Mouse (Mus musculus): Measurements from ENCODE around the gene Thap3. TPM values are rescaled to one million over a fixed set of nuclear protein-coding genes. Genes with fewer than 3 reads are reported as not detected.
A peak's percentile ranks its signal among the peaks of the same experiment; 100 is the strongest.

Thap3 gene
- polyA plus RNA-seq, 1 experiment from 2014 or later: 45.5 TPM

GRCm38 (mm10) chr4:152008622-152009075, 19.9 kb upstream of the Thap3 start, which contains the start of gene Klhl21:
Gene Klhl21 (plus strand): TSS chr4:152008803.
- peak within 1 kb of the TSS; percentile 100 for H3K4me2 ChIP-seq
- H3K36me3 ChIP-seq: peaks cover 18% of the 10 kb centered on the region
- no peaks in the 10 kb centered on the region for H3K9me3 ChIP-seq
- peaks cover 31% of the 10 kb centered on the region for H3K4me1 ChIP-seq (replicated peaks)
- peak within 1 kb of the TSS; percentile 87 for H3K27ac ChIP-seq
- H3K27me3 ChIP-seq: peaks cover 15% of the 10 kb centered on the region; the same call in 1 of the 2 replicates
- peak; percentile 80 for ATAC-seq (ENCODE audit: insufficient number of reproducible peaks, insufficient read depth, low FRiP score, low TSS enrichment, low read depth)
- H3K4me3 ChIP-seq (replicated peaks): peak within 1 kb of the TSS; percentile 85
- H3K9ac ChIP-seq (replicated peaks): peak within 1 kb of the TSS; percentile 75
- WGBS: under 1% methylated on average over 38 of the region's 45 CpGs

DNA sequence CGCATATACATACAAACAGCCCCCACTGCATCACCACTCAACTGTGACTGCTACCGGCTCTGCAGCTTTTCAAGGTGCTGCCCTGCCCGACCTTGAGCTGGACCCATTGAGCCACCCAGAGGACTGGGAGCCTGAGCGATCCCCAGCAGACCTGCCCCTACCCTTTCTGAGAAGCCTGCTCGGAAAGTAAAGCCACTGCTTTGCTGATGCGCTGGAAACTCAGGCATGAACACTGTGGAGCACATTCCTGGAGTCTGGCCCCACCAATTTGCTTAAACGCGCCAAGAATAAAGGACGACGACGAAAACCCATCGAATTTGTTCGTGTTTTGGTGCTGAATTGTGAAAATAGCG, 19.3 kb upstream of the Thap3 start:
- WGBS: under 1% methylated on average over 14 of the region's 14 CpGs
- ATAC-seq (ENCODE audit: insufficient number of reproducible peaks, insufficient read depth, low FRiP score, low TSS enrichment, low read depth): no peak; the same call in 1 of the 2 replicates
- Histone ChIP-seq H3K9ac (replicated peaks) (peak overlapping the region; percentile 75), H3K27me3 (peaks cover 15% of the 10 kb centered on the region; the same call in 1 of the 2 replicates), H3K36me3 (peaks cover 13% of the 10 kb centered on the region), H3K4me1 (replicated peaks) (peaks cover 31% of the 10 kb centered on the region), H3K27ac (peak overlapping the region; percentile 87; the same call in 1 of the 2 replicates), H3K9me3 (no peaks in the 10 kb centered on the region), H3K4me3 (replicated peaks) (peak overlapping the region; percentile 85), H3K4me2 (peak overlapping the region; percentile 100)

DNA sequence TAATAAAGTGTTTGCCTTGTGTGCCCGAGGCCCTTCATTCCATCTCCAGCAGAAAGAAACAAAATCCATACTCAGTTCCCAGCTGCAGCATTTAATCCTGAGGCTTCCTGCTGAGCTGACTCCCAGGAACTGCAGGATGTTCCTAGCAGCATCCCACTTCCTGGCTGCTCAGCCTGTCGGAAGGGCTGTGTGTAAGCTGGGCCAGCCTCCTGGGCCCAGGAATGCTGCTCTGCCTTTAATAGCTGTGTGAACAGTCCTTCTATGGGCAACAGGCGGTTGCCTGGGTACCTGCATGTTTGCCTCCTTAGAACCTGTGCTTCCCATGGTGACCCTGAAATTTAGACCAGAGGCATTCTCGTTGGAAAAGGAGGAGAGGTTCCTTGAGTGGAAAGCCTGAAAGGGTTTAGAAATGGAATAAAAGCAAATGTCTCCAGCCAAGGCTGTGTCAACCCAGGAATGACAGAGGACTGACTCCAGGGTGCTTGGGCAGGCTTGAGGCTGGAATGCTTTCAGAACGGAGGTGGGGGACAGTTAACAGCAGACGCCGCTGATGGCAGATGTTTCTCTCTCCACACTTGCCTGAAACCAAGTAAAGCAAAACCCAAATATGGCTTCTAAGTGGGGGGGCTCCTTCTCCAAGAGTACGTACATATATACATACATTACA, 18.8 kb upstream of the Thap3 start:
- H3K4me3 ChIP-seq (replicated peaks): peak overlapping the region; percentile 85
- ATAC-seq (ENCODE audit: insufficient number of reproducible peaks, insufficient read depth, low FRiP score, low TSS enrichment, low read depth): no peak

GRCm38 (mm10) chr4:152006812-152007211, 18.0 kb upstream of the Thap3 start:
- no peak overlapping the region for H3K4me2 ChIP-seq
- WGBS: 31% methylated on average over 3 of the region's 3 CpGs
- peaks cover 31% of the 10 kb centered on the region for H3K4me1 ChIP-seq (replicated peaks)
- H3K27me3 ChIP-seq: peaks cover 15% of the 10 kb centered on the region; the same call in 1 of the 2 replicates
- no peak overlapping the region for H3K27ac ChIP-seq
- no peak for ATAC-seq (ENCODE audit: insufficient number of reproducible peaks, insufficient read depth, low FRiP score, low TSS enrichment, low read depth)
- H3K4me3 ChIP-seq (replicated peaks): no peak overlapping the region
- H3K9ac ChIP-seq (replicated peaks): no peak overlapping the region
- H3K9me3 ChIP-seq: no peaks in the 10 kb centered on the region
- 0 out of 2 replicates have a peak, but pooled peaks cover 1% of the 10 kb centered on the region for H3K36me3 ChIP-seq

More for the DNA sequence above, 18.8 kb upstream of the Thap3 start:
- Histone ChIP-seq H3K27ac (no peak overlapping the region), H3K9ac (replicated peaks) (peak overlapping the region; percentile 75; the same call in 1 of the 2 replicates), H3K4me2 (peak overlapping the region; percentile 100), H3K36me3 (peaks cover 8% of the 10 kb centered on the region), H3K4me1 (replicated peaks) (peaks cover 31% of the 10 kb centered on the region), H3K27me3 (peaks cover 15% of the 10 kb centered on the region; the same call in 1 of the 2 replicates), H3K9me3 (no peaks in the 10 kb centered on the region)
- WGBS: 7% methylated on average over 8 of the region's 8 CpGs

DNA sequence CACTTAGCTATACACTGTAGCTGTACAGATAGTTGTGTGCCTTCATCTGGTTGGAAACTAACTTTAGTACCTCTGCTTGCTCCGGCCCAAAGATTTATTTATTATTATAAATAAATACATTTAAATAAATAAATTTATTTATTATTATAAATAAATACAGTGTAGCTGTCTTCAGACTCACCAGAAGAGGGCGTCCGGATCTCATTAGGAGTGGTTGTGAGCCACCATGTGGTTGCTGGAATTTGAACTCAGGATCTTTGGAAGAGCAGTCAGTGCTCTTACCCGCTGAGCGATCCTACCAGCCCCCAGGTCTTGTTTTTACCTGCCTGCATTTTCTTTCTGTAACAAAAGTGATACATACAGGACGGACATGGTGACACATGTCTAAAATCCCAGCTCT, 17.3 kb upstream of the Thap3 start:
- peaks cover 15% of the 10 kb centered on the region; the same call in 1 of the 2 replicates for H3K27me3 ChIP-seq
- no peaks in the 10 kb centered on the region for H3K9me3 ChIP-seq
- WGBS: 80% methylated on average over 6 of the region's 6 CpGs
- H3K4me1 ChIP-seq (replicated peaks): peaks cover 29% of the 10 kb centered on the region
- no peak overlapping the region for H3K9ac ChIP-seq (replicated peaks)
- H3K4me3 ChIP-seq (replicated peaks): no peak overlapping the region
- no peaks in the 10 kb centered on the region for H3K36me3 ChIP-seq
- no peak overlapping the region for H3K4me2 ChIP-seq
- H3K27ac ChIP-seq: no peak overlapping the region
- no peak for ATAC-seq (ENCODE audit: insufficient number of reproducible peaks, insufficient read depth, low FRiP score, low TSS enrichment, low read depth)

- no peak overlapping the region for H3K9ac ChIP-seq (replicated peaks)
- no peak overlapping the region for H3K4me2 ChIP-seq
- no peaks in the 10 kb centered on the region for H3K9me3 ChIP-seq
- H3K27me3 ChIP-seq: 0 out of 2 replicates have a peak, but pooled peaks cover 4% of the 10 kb centered on the region
- no peak overlapping the region for H3K27ac ChIP-seq
- no peak overlapping the region for H3K4me3 ChIP-seq (replicated peaks)
- 92% methylated on average over 3 of the region's 3 CpGs for WGBS
- ATAC-seq (ENCODE audit: insufficient number of reproducible peaks, insufficient read depth, low FRiP score, low TSS enrichment, low read depth): no peak
- H3K4me1 ChIP-seq (replicated peaks): peaks cover 20% of the 10 kb centered on the region
- no peaks in the 10 kb centered on the region for H3K36me3 ChIP-seq
Observed at GRCm38 (mm10) chr4:152002063-152002462, 13.3 kb upstream of the Thap3 start.

DNA sequence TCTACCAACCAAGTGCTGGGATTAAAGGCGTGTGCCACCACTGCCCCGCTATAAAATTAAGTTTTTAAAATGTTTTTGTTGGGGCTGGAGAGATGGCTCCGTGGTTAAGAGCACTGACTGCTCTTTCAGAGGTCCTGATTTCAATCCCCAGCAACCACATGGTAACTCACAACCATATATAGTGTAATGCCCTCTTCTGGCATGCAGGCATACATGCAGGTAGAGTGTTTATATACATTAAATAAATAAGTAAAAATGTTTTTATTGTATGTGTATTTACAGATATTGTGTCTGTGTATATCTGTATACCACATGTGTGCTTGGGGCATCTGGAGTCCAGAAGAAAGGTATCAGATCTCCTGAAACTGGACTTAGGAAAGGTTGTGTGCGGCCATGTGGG, 12.5 kb upstream of the Thap3 start:
- no peak overlapping the region for H3K9ac ChIP-seq (replicated peaks)
- H3K9me3 ChIP-seq: no peaks in the 10 kb centered on the region
- ATAC-seq (ENCODE audit: insufficient number of reproducible peaks, insufficient read depth, low FRiP score, low TSS enrichment, low read depth): no peak
- no peak overlapping the region for H3K4me3 ChIP-seq (replicated peaks)
- 58% methylated on average over 4 of the region's 4 CpGs for WGBS
- peaks cover 21% of the 10 kb centered on the region for H3K4me1 ChIP-seq (replicated peaks)
- H3K4me2 ChIP-seq: no peak overlapping the region
- H3K36me3 ChIP-seq: no peaks in the 10 kb centered on the region
- no peak overlapping the region for H3K27ac ChIP-seq
- 0 out of 2 replicates have a peak, but pooled peaks cover 2% of the 10 kb centered on the region for H3K27me3 ChIP-seq

DNA sequence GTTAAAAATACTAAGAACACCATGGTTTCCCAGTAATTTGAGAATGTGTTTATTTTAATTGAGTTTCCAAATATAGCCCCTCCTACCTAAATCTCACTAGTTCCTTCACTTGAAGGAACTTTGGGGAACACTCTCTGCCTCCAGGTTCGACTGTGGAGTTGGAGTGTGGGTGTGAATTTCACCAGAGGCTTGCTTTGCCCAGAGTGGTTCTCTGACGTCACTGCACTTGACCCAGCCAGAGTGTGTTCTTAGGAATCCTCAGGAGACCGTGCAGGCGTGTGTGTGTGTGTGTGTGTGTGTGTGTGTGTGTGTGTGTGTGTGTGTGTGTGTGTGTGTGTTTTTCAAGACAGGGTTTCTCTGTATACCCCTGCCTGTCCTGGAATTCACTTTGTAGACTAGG, 12.1 kb upstream of the Thap3 start:
- no peaks in the 10 kb centered on the region for H3K9me3 ChIP-seq
- peaks cover 21% of the 10 kb centered on the region for H3K4me1 ChIP-seq (replicated peaks)
- H3K27ac ChIP-seq: no peak overlapping the region
- H3K36me3 ChIP-seq: no peaks in the 10 kb centered on the region
- H3K9ac ChIP-seq (replicated peaks): no peak overlapping the region
- H3K27me3 ChIP-seq: no peaks in the 10 kb centered on the region
- H3K4me3 ChIP-seq (replicated peaks): no peak overlapping the region
- 30% methylated on average over 4 of the region's 4 CpGs for WGBS
- no peak overlapping the region for H3K4me2 ChIP-seq
- ATAC-seq (ENCODE audit: insufficient number of reproducible peaks, insufficient read depth, low FRiP score, low TSS enrichment, low read depth): no peak

DNA sequence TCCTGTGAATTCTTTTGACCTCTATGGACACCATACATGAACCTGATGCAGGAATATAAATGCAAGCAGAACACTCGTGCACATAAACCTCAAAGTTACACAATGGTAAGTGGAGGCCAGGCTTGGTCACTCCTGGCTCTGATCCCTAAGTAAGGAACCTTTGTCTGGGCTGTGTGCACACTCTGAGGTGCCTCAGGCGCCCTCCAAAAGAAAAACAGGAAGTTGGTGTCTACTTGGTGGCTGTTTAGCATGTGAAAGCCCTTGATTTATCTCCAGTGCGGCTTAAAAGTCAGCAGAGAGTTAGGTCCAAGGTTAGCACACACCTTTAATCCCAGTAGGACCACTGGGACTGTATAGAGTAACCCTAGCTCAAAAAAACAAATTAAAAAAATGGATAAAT, 10.7 kb upstream of the Thap3 start:
- H3K4me3 ChIP-seq (replicated peaks): no peak overlapping the region
- H3K27ac ChIP-seq: no peak overlapping the region
- peaks cover 21% of the 10 kb centered on the region for H3K4me1 ChIP-seq (replicated peaks)
- ATAC-seq (ENCODE audit: insufficient number of reproducible peaks, insufficient read depth, low FRiP score, low TSS enrichment, low read depth): no peak
- H3K9me3 ChIP-seq: no peaks in the 10 kb centered on the region
- no peaks in the 10 kb centered on the region for H3K27me3 ChIP-seq
- no peaks in the 10 kb centered on the region for H3K36me3 ChIP-seq
- H3K9ac ChIP-seq (replicated peaks): no peak overlapping the region
- H3K4me2 ChIP-seq: no peak overlapping the region
- 68% methylated on average over 3 of the region's 3 CpGs for WGBS

DNA sequence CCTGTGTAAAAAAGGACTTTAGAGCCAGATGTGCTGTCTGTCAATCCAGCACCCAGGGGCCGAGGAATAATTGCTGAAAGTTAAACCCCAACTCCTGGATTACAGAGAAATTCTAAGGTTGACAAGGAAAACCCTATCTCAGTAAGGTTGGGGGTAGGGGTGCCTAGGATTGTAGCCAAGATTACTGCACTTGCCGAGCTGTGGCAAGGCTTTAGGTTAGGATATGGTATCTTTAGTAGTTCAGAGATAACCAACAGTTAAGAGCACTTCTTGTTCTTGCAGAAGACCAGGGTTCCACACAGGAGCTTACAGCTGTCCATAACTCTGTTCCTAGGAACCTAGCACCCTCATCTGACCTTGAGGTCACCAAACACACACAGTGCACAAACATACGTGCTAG, 8.9 kb upstream of the Thap3 start:
- peaks cover 36% of the 10 kb centered on the region for H3K4me1 ChIP-seq (replicated peaks)
- H3K27me3 ChIP-seq: no peaks in the 10 kb centered on the region
- H3K4me3 ChIP-seq (replicated peaks): peak overlapping the region; percentile 98
- WGBS: 56% methylated on average over 3 of the region's 3 CpGs
- H3K9ac ChIP-seq (replicated peaks): no peak overlapping the region
- no peak overlapping the region for H3K27ac ChIP-seq
- peaks cover 10% of the 10 kb centered on the region; the same call in 1 of the 2 replicates for H3K36me3 ChIP-seq
- no peak for ATAC-seq (ENCODE audit: insufficient number of reproducible peaks, insufficient read depth, low FRiP score, low TSS enrichment, low read depth)
- no peaks in the 10 kb centered on the region for H3K9me3 ChIP-seq
- H3K4me2 ChIP-seq: peak overlapping the region; percentile 65

DNA sequence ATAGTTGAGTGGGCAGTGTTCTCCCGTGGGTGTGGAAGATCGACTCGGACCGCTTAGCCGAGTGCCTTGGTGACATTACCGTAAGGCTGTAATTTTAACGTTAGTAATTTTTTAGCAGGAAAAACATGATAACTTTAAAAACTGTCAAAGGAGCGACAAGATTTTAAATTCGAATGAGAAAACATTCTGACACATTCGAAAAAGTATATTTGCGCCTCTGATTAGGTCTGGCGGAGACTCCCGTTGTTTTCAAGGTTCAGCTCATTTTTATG, 8.1 kb upstream of the Thap3 start:
- Histone ChIP-seq H3K4me2 (peak overlapping the region; percentile 65), H3K4me1 (replicated peaks) (peaks cover 36% of the 10 kb centered on the region), H3K27ac (peak overlapping the region; percentile 89), H3K9ac (replicated peaks) (peak overlapping the region; percentile 97), H3K9me3 (no peaks in the 10 kb centered on the region), H3K36me3 (peaks cover 19% of the 10 kb centered on the region), H3K27me3 (no peaks in the 10 kb centered on the region), H3K4me3 (replicated peaks) (peak overlapping the region; percentile 98)
- no peak for ATAC-seq (ENCODE audit: insufficient number of reproducible peaks, insufficient read depth, low FRiP score, low TSS enrichment, low read depth)
- WGBS: 4% methylated on average over 13 of the region's 13 CpGs

Measured in limb, embryonic 12.5 days (tissue).